Comparison of ENCODE assay signal across 18 mouse cellular contexts in genomic region chr10:67014746-67015145, GRCm38 (mm10).
"Had no signal": no experiment of that assay in that cellular context is flagged by ENCODE, and none has a peak within 500 bp of the region (broad histone marks: within the 10 kb centered on the region; RNA-seq: fewer than 3 reads in every experiment).

No protein-coding gene starts in this region.

- H3K27ac ChIP-seq: liver, embryonic 13.5 days; midbrain, embryonic 12.5 days; midbrain, embryonic 15.5 days; neural tube, embryonic 12.5 days; neural tube, embryonic 15.5 days; stomach, postnatal 0 days had no signal

- ATAC-seq: midbrain, embryonic 15.5 days had no signal

- DNase-seq: kidney, adult 9 months; kidney, postnatal 14 days; kidney, postnatal 4 days; liver, embryonic 13.5 days; lung, adult 2 months; lung, postnatal 14 days; lung, postnatal 4 days; right cerebral cortex, adult 18-20 months; right cerebral cortex, postnatal 14 days; right cerebral cortex, postnatal 4 days; thymus, adult 2 months; thymus, postnatal 14 days; thymus, postnatal 4 days had no signal

- H3K4me3 ChIP-seq: liver, embryonic 13.5 days; midbrain, embryonic 12.5 days; midbrain, embryonic 15.5 days; neural tube, embryonic 12.5 days; neural tube, embryonic 15.5 days had no signal

- H3K27me3 ChIP-seq: liver, embryonic 13.5 days; midbrain, embryonic 12.5 days; midbrain, embryonic 15.5 days; neural tube, embryonic 12.5 days; neural tube, embryonic 15.5 days had no signal

- H3K4me2 ChIP-seq: liver, embryonic 13.5 days; midbrain, embryonic 12.5 days; midbrain, embryonic 15.5 days; neural tube, embryonic 12.5 days; neural tube, embryonic 15.5 days had no signal

- H3K36me3 ChIP-seq: midbrain, embryonic 15.5 days had no signal

- H3K9ac ChIP-seq: liver, embryonic 13.5 days; midbrain, embryonic 12.5 days; midbrain, embryonic 15.5 days; neural tube, embryonic 12.5 days; neural tube, embryonic 15.5 days had no signal

- H3K9me3 ChIP-seq: liver, embryonic 13.5 days; midbrain, embryonic 12.5 days; midbrain, embryonic 15.5 days; neural tube, embryonic 12.5 days; neural tube, embryonic 15.5 days had no signal
